Mouse (Mus musculus) olfactory bulb, adult 2 months (tissue): ENCODE data around the gene Rfk.

ENCODE experiments used
- CTCF ChIP-seq: fragments of 200-500 bp; IDR thresholded peaks from 2 replicates; pipeline ENCODE4 v1.5.1; 2012; ENCODE audit warnings: low read depth, mild to moderate bottlenecking, low read length, moderate library complexity; ENCODE audit not compliant: insufficient read depth
- POLR2A ChIP-seq: fragments of 200-500 bp; IDR thresholded peaks from 2 replicates; pipeline ENCODE4 v1.6.1; 2012; ENCODE audit warnings: mild to moderate bottlenecking, low read depth, low read length, moderate library complexity; ENCODE audit not compliant: insufficient read depth

GRCm38 (mm10) chr19:17372701-17373100 lies 21.1 kb upstream of the Rfk start, which contains the start of gene Gcnt1:
- TF ChIP-seq CTCF (no peak), POLR2A (no peak)
